26 mouse cellular contexts compared by ENCODE assay signal in genomic region chr6:140194276-140194675, GRCm38 (mm10).
DNase-seq lines count a peak whose midpoint lies in the region; TF ChIP-seq lines count a peak whose summit lies in the region.
"Had no signal": no experiment of that assay in that cellular context is flagged by ENCODE, and none has a peak within 500 bp of the region (broad histone marks: within the 10 kb centered on the region; RNA-seq: fewer than 3 reads in every experiment).

No protein-coding gene starts in this region.

- no peak for TF ChIP-seq CTCF in layer of hippocampus, adult 2 months (conservative IDR thresholded peaks at IDR 0.05)

- no peak overlapping the region for H3K4me3 ChIP-seq in layer of hippocampus, adult 2 months
- H3K4me3 ChIP-seq: embryonic facial prominence, embryonic 12.5 days; heart, embryonic 13.5 days; hindbrain, embryonic 15.5 days; kidney, embryonic 15.5 days; liver, embryonic 12.5 days; midbrain, embryonic 13.5 days had no signal

- intact Hi-C loops in left cerebral cortex, postnatal 4 days (cut with DNase I): loop anchor here (5.0 kb wide), 1 partner anchor 233 kb away; no protein-coding TSS in a partner anchor

- peak; percentile 11 to 28 for DNase-seq in frontal cortex, adult 2 months (ENCODE audit: extremely low spot score in 1 of 2, low spot score in 1 of 2)
- no peak for DNase-seq in frontal cortex, postnatal 10 days (ENCODE audit: low spot score in 2 of 2)
- peak; percentile 14 to 15 for DNase-seq in left cerebral cortex, adult 9 months (ENCODE audit: low spot score in 2 of 2)
- no peak for DNase-seq in left cerebral cortex, postnatal 4 days
- DNase-seq in layer of hippocampus, adult 2 months (ENCODE audit: low spot score in 2 of 2): peak; percentile 39 to 58
- peak; percentile 14 for DNase-seq in skeletal muscle tissue, adult 2 months (ENCODE audit: low read depth, low spot score)
- DNase-seq in cerebellum, adult 18-20 months: no peak
- no peak for DNase-seq in urinary bladder, postnatal 14 days (ENCODE audit: low spot score)
- DNase-seq: adrenal gland, adult 8-10 months; cerebellum, adult 11 months; cerebellum, adult 9-11 months; embryo, embryonic 11 days; kidney, adult 18-20 months; kidney, postnatal 25 days; liver, postnatal 0 days; lung, postnatal 36 days; right cerebral cortex, postnatal 14 days; spleen, adult 18-20 months; thymus, adult 2 months; thymus, postnatal 4 days had no signal

- peak overlapping the region; percentile 82 for H3K27ac ChIP-seq in layer of hippocampus, adult 2 months
- H3K27ac ChIP-seq: heart, embryonic 13.5 days; liver, embryonic 12.5 days; midbrain, embryonic 13.5 days had no signal

Comparison
In these comparisons a context has a peak if more than half of its experiments do, and no peak if none do; other contexts are left out.
1. DNase-seq: peak in frontal cortex, adult 2 months (2 of 2), left cerebral cortex, adult 9 months (2 of 2), layer of hippocampus, adult 2 months (2 of 2) and skeletal muscle tissue, adult 2 months (single experiment); none in frontal cortex, postnatal 10 days (0 of 2), left cerebral cortex, postnatal 4 days (single experiment), cerebellum, adult 18-20 months (0 of 2) and urinary bladder, postnatal 14 days (single experiment).